Mouse (Mus musculus): ENCODE measurements around the gene Gm20388. TPM values are rescaled to one million over a fixed set of nuclear protein-coding genes. Genes with fewer than 3 reads are reported as not detected.
A peak's percentile ranks its signal among the peaks of the same experiment; 100 is the strongest.

The Gm20388 gene
- total RNA-seq, 2 experiments from 2014 or later = 2.2 to 7.6 TPM

GRCm38 (mm10) chr8:123697329-123697728, 3786.7 kb downstream of the Gm20388 start:
- no peak for TF ChIP-seq CTCF (conservative IDR thresholded peaks at IDR 0.05)
- no peak for DNase-seq (ENCODE audit: low spot score in 2 of 2)
- Histone ChIP-seq H3K4me3 (no peak overlapping the region), H3K27ac (no peak overlapping the region)

GRCm38 (mm10) chr8:123700399-123701070, 3789.9 kb downstream of the Gm20388 start:
- TF ChIP-seq CTCF (conservative IDR thresholded peaks at IDR 0.05) = no peak
- DNase-seq (ENCODE audit: low spot score in 2 of 2) = no peak
- Histone ChIP-seq H3K27ac (0 out of 2 replicates have a peak overlapping the region, but pooled peaks have one; percentile 5), H3K4me3 (no peak overlapping the region)

- DNase-seq (ENCODE audit: low spot score in 2 of 2) = no peak
- Histone ChIP-seq H3K27ac (no peak overlapping the region), H3K4me3 (no peak overlapping the region)
- TF ChIP-seq CTCF (conservative IDR thresholded peaks at IDR 0.05) = no peak
These were observed 3791.4 kb downstream of the Gm20388 start for GRCm38 (mm10) chr8:123701952-123702587.

GRCm38 (mm10) chr8:123705376-123705775, 3794.7 kb downstream of the Gm20388 start:
- no peak overlapping the region for H3K4me3 ChIP-seq
- peak overlapping the region; percentile 60; the same call in 1 of the 2 replicates for H3K27ac ChIP-seq
- TF ChIP-seq CTCF (conservative IDR thresholded peaks at IDR 0.05) = no peak
- no peak for DNase-seq (ENCODE audit: low spot score in 2 of 2)

GRCm38 (mm10) chr8:123707137-123707536, 3796.5 kb downstream of the Gm20388 start:
- TF ChIP-seq CTCF (conservative IDR thresholded peaks at IDR 0.05) = no peak
- Histone ChIP-seq H3K27ac (peak overlapping the region; percentile 67; the same call in 1 of the 2 replicates), H3K4me3 (no peak overlapping the region)
- DNase-seq (ENCODE audit: low spot score in 2 of 2) = peak; percentile 49 to 57

GRCm38 (mm10) chr8:123708729-123709128, 3798.1 kb downstream of the Gm20388 start:
- Histone ChIP-seq H3K4me3 (no peak overlapping the region), H3K27ac (no peak overlapping the region)
- DNase-seq (ENCODE audit: low spot score in 2 of 2) = no peak
- no peak for TF ChIP-seq CTCF (conservative IDR thresholded peaks at IDR 0.05)

GRCm38 (mm10) chr8:123710335-123710734, 3799.7 kb downstream of the Gm20388 start:
- Histone ChIP-seq H3K27ac (no peak overlapping the region), H3K4me3 (no peak overlapping the region)
- no peak for DNase-seq (ENCODE audit: low spot score in 2 of 2)
- TF ChIP-seq CTCF (conservative IDR thresholded peaks at IDR 0.05) = no peak

GRCm38 (mm10) chr8:123714451-123714850, 3803.8 kb downstream of the Gm20388 start:
- no peak for DNase-seq (ENCODE audit: low spot score in 2 of 2)
- Histone ChIP-seq H3K4me3 (no peak overlapping the region), H3K27ac (no peak overlapping the region)
- no peak for TF ChIP-seq CTCF (conservative IDR thresholded peaks at IDR 0.05)

- peak overlapping the region; percentile 55; the same call in 1 of the 2 replicates for H3K27ac ChIP-seq
These were observed 3805.4 kb downstream of the Gm20388 start for GRCm38 (mm10) chr8:123715916-123716592.

GRCm38 (mm10) chr8:123717104-123717503, 3806.5 kb downstream of the Gm20388 start:
- no peak for DNase-seq (ENCODE audit: low spot score in 2 of 2)
- Histone ChIP-seq H3K4me3 (no peak overlapping the region), H3K27ac (peak overlapping the region; percentile 55; the same call in 1 of the 2 replicates)
- TF ChIP-seq CTCF (conservative IDR thresholded peaks at IDR 0.05) = no peak

More at GRCm38 (mm10) chr8:123715916-123716592, 3805.4 kb downstream of the Gm20388 start:
- H3K4me3 ChIP-seq = no peak overlapping the region
- no peak for TF ChIP-seq CTCF (conservative IDR thresholded peaks at IDR 0.05)
- DNase-seq (ENCODE audit: low spot score in 2 of 2) = no peak

GRCm38 (mm10) chr8:123717516-123718490, 3807.2 kb downstream of the Gm20388 start:
- no peak for DNase-seq (ENCODE audit: low spot score in 2 of 2)
- no peak overlapping the region for H3K4me3 ChIP-seq
- TF ChIP-seq CTCF (conservative IDR thresholded peaks at IDR 0.05) = no peak
- H3K27ac ChIP-seq = peak overlapping the region; percentile 32; the same call in 1 of the 2 replicates

- no peak overlapping the region for H3K4me3 ChIP-seq
- no peak overlapping the region for H3K27ac ChIP-seq
- DNase-seq (ENCODE audit: low spot score in 2 of 2) = no peak
- TF ChIP-seq CTCF (conservative IDR thresholded peaks at IDR 0.05) = no peak
These were observed 3808.1 kb downstream of the Gm20388 start for GRCm38 (mm10) chr8:123718752-123719151.
